Mouse (Mus musculus) adrenal gland, adult (tissue): ENCODE measurements around the gene Pde4b.
"Not testable (repeated sequence)": the region's sequence is repeated elsewhere in the genome, so short reads cannot be mapped to it uniquely, and the experiment has no call there.

ENCODE experiments used
- DNase-seq, 2 experiments: peaks; one replicate each; pipeline ENCODE4 v3.0.0; 2022 to 2023; ENCODE audit warnings: low spot score in 1 of 2; ENCODE audit not compliant: inconsistent age in 2 of 2

Pde4b gene

GRCm38 (mm10) chr4:102459216-102459999, 372.1 kb downstream of the Pde4b start:
- DNase-seq = no peak

GRCm38 (mm10) chr4:102478104-102478503, 390.8 kb downstream of the Pde4b start:
- DNase-seq = peak in 1 of 2 experiments; percentile 23

DNA sequence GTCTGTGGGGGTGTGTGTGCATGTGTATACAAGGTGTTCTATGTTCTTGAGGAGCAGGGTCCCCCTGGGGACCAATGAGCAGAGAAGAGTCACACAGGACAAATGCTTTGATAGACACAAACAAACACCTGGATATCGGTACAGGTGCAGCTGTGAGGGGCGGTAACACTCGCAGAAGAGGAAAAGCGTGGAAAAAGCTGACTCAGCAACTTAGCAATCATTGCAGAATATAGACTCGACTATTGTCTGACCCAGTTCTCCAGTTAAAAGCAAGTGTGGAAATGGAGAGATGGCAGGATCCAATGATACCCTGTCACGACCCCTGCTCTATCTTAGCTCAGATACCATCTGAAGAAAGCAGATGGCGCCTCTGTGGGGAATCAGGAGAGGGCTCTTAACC, 391.5 kb downstream of the Pde4b start:
- no peak for DNase-seq

- DNase-seq = peak in 1 of 2 experiments; percentile 56
Observed at GRCm38 (mm10) chr4:102480830-102481484, 393.6 kb downstream of the Pde4b start.

DNA sequence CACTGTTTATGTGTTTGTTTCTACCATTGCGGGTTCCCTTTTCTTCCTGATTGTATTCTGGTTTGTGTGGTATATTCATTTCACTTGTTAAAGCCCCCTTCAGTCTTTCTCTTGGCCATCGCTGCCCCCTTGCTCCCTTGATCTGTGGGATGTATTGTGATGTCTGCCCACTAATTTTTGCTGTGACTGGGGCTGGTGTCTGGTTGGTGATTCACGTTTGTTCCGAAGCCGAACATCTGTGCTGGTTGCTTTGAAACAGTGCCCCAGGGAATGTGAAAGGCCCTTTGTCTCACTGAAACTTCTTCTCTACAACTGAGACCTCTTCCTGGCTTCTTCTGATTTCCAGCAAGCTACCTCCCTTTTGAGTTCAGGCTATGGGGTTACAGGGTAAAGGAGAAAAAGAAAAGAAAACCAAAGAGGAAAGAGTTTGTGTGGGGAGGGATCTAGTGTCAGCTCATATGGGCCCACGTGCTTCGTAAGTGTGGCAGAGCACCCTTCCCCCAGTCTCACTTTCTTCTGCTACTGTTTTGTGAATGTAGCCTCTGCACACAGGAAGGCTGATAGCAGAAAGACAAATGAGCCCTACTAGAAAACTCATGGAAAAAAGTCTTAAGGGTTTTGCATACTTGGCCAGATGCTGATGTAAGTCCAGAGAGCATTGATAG, 396.1 kb downstream of the Pde4b start:
- no peak for DNase-seq

DNA sequence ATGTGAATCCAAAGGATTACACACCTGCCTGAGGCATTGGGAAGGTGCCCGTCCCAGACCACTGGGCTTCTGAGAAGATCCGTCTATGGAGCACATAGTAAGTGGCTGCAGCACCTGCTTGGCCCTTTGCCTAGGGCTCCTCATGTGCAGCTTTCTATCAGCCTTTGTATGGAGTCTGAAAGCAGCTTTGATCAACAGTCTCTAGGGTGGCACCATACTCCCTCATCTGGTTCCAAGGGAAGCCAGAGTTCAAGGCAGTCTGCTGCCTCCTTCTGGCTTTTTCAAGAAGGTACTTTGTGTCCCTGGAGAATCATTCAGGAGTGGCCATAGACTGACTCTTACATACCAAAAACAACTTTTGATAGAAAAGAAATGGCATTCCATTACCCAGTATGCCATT, 397.4 kb downstream of the Pde4b start:
- DNase-seq = no peak

DNA sequence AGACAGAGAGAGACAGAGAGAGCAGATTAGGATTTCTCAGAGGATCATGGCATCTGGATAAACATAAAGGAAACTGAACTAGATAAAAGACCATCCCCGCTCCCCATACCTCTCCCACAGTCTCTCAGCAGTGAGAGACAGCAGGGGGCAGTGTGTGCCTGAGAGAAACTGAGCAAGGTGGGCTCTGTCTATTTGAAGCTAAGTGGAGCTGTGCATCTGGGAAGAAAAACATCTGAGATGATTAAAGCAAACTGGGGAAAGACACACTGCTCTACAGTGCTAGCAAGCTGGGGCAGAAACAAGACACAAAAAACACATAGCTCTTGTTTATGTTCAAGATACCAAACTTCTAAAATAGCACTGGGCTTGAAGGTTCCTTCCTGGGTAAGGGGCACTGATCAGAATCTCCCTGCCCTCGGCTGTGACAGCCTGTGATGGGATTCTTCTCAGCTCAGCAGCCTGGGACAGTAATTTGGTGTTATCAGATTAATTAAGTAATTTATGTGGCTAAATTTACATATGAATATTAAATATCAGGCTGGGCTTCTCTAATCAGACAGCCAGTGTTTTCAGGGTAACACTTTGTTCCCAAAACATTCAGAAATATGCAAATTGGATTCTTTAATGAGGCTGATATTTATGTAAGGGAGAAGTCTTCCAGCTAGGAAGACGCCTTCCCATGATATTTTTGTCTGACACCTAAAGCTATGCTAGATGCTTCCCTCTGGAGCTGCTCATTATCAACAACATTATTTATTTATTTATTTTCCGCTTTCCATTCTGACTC, 399.0 kb downstream of the Pde4b start:
- no peak for DNase-seq

GRCm38 (mm10) chr4:102486921-102487240, 399.5 kb downstream of the Pde4b start:
- no peak for DNase-seq

- no peak for DNase-seq
Observed at GRCm38 (mm10) chr4:102488000-102488399, 400.7 kb downstream of the Pde4b start.

GRCm38 (mm10) chr4:102491468-102492123, 404.3 kb downstream of the Pde4b start:
- DNase-seq = no peak

- no peak for DNase-seq
Observed at GRCm38 (mm10) chr4:102492911-102493310, 405.6 kb downstream of the Pde4b start.

DNA sequence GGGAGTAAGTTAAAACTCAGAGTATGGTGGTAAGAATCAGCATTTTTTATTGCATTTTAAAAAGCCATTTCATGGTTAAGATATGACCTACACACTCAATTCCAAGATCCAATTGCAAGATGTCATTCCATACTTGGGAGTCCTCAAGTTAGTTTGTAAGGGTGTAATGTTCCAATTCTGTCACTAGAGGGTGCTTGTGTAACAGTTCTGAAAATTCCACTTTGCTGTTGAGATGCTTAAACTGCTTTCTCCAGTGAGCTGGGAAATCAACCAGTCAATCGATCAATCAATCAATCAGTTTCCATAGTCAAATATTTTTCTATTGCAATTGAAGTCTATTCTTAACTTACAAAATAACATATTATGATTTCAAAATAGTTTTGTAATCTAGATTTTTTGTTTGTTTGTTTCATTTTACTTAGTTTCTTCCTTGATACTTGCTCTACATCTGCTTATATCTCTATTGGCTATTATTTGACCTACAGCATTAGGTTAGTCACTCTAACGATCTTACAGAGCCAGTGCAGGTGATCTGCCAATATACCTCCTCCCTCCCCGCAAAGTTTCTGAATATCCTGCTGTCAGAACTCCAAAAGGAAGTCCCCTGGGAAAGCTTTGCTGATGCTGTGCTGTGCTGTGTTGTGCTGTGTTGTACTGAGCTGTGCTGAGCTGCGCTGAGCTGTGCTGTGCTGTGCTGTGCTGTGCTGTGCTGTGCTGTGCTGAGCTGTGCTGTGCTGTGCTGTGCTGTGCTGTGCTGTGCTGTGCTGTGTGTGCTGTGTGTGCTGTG, 406.2 kb downstream of the Pde4b start:
- DNase-seq = peak in 1 of 2 experiments; percentile 77

GRCm38 (mm10) chr4:102494203-102494602, 406.9 kb downstream of the Pde4b start:
- DNase-seq = not testable (repeated sequence)

GRCm38 (mm10) chr4:102495001-102495400, 407.7 kb downstream of the Pde4b start:
- DNase-seq = no peak

- no peak for DNase-seq
Observed at GRCm38 (mm10) chr4:102495474-102495873, 408.1 kb downstream of the Pde4b start.

DNA sequence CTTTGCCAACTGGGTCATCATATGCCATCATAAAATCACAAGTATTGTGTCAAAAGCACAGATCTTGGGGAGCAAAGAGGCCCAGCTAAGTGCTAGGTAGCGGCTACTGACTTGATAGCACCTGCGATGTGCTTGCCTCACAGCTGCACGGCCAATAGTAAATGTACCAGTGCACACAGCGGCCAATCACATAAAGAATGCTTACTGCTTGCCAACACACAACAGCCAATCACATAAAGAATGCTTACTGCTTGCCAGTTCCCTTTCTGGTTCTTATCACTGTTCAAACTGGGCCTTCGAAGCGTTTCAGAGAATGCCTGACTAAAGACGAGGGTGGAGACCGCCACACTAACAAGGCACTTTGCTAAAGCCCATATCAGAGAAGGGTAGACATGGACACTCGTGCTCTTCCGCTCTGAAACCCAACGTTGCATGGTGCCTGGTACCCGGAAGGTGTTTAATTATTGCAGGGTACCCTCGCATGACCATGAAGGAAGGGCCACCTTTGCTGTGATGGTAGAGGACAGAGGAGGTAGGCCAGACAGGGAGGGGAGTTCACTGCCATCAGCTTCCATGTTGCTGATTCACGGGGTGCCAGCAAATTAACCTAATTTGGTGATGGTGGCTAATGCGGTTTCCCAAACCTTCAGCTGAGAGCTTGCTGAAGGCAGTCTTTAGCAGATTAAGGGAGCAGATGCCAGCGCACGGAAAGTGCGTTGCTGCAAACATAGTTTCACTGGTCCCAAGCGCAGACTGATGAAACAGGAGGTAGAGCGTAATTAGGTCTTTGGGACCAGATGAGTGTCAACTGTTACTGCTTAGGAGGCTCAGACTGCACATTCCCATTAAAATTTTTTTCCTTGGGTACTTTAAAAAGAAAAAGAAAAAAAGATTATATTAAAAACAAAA, 409.2 kb downstream of the Pde4b start:
- no peak for DNase-seq

DNA sequence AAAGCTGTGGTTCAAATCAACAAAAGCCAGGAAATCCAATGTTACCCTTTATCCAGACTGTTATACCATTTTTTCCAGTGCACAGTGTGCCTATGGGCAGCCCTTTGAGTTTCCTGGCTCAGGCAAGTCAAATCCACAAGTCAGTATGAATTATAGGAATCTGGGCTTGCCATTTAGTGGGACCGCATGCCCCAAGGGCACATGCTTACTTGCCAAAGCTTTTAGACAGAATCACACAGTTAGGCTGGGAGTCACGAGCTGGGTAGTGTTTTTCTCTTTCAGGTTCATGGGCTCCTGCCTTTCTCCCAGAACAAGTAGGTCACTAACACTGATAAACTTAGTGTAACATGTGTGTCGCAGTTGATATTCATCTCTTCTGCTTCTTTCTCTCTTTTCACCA, 409.9 kb downstream of the Pde4b start:
- DNase-seq = no peak

DNA sequence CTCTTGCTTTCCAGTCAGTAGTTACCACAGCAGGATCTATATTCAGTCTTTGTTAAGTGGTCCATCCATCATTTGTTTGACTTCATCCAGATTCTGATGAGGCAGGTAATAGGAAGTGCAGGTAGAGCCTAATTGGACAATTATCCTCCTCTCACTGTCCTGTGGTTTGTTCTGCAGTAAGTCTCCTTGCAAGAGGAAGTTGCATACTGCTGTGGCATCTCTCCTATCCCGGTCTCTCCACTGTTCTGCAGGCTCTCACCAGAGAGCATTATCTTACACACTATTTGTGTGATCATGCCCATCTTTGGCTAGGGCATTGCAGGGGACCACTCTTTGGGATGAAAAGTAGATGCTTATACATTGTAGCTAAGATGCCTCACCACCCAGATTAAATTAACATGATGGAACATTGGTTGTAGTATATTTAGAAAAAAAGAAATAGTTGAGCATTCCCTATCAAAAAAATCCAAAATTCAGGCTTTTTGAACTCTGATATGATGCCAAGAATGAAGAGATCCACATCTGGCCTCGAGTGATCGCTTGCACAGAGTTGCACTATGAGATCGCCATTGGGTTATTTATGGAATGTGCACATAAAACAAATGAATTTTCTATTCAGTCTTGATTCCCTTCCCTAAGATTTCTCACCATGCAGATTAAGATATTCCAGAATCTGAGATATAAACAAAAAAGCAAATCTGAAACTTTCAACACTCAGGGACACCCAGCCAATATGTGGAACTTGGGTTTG, 411.0 kb downstream of the Pde4b start:
- DNase-seq = no peak
